Mouse (Mus musculus) thymus, adult 2 months (tissue): ENCODE measurements around the gene Cbfa2t2. TPM values are rescaled to one million over a fixed set of nuclear protein-coding genes. Genes with fewer than 3 reads are reported as not detected.

Experiments used
- DNase-seq: peaks from one replicate; pipeline ENCODE4 v3.0.0; 2021
- H3K27ac ChIP-seq: fragments of 200-500 bp; 2 replicates; pipeline ENCODE4 v1.5.1; 2012; ENCODE audit warnings: low read length, control low read depth; ENCODE audit not compliant: control insufficient read depth, insufficient read depth
- H3K27me3 ChIP-seq: fragments of 200-500 bp; 2 replicates; pipeline ENCODE4 v1.6.1; 2012; ENCODE audit warnings: mild to moderate bottlenecking, low read length, moderate library complexity, mixed read lengths; ENCODE audit not compliant: control insufficient read depth, insufficient read depth
- H3K36me3 ChIP-seq: fragments of 200-500 bp; 2 replicates; pipeline ENCODE4 v1.6.1; 2012; ENCODE audit warnings: mild to moderate bottlenecking, low read length, moderate library complexity; ENCODE audit not compliant: control insufficient read depth, insufficient read depth
- H3K4me1 ChIP-seq: fragments of 200-500 bp; replicated peaks from 2 replicates; pipeline ENCODE4 v1.6.1; 2012; ENCODE audit warnings: low read length; ENCODE audit not compliant: control insufficient read depth, insufficient read depth
- H3K4me3 ChIP-seq: fragments of 200-500 bp; 2 replicates; pipeline ENCODE4 v1.5.1; 2012; ENCODE audit warnings: mild to moderate bottlenecking, low read length, control low read depth, moderate library complexity; ENCODE audit not compliant: control insufficient read depth, insufficient read depth
- CTCF ChIP-seq: fragments of 200-500 bp; IDR thresholded peaks from 2 replicates; pipeline ENCODE4 v1.5.1; 2012; ENCODE audit warnings: mild to moderate bottlenecking, control low read depth, low read length, moderate library complexity, borderline replicate concordance; ENCODE audit not compliant: control insufficient read depth, poor library complexity, insufficient read depth; ENCODE audit errors: extremely low read depth
- POLR2A ChIP-seq: fragments of 200-500 bp; IDR thresholded peaks from 2 replicates; pipeline ENCODE4 v1.6.1; 2012; ENCODE audit warnings: mild to moderate bottlenecking, low read length, control low read depth, moderate library complexity; ENCODE audit not compliant: control insufficient read depth, poor library complexity, insufficient read depth; ENCODE audit errors: extremely low read depth
- WGBS: fragments of 180-500 bp; shearing (Covaris S2); methylation state at CpG from one replicate; pipeline ENCODE4 v1.1.7; 2018; 5-methylcytosine and 5-hydroxymethylcytosine counted together
- polyA plus RNA-seq: library from polyadenylated mRNA; depleted of rRNA; stranded (reverse); fragments of >200 nt; gene quantifications from 2 replicates; pipeline ENCODE4 v1.2.3, GENCODE M21; 2012

The Cbfa2t2 gene
- polyA plus RNA-seq, 1 experiment, result 27.6 TPM

DNA sequence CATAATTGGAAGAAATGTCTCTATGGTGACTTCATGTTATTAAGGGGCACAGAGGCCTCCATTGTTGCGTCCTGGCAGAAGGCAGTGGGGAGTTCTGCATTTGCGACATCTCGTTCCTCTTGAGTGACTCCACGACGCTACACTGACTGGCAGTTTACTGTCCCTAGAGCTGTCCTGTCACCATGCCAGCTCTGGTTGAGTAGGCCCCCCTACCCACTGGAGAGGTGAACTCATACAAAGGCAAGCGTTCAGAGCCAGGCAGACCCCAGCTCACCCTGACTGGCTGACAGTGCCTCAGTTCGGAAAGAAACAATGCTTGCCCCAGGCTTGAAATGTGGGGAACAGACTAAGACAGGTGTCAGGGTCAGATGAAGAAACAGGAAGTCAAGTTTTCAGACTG, 138.0 kb downstream of the Cbfa2t2 start:
- H3K4me1 ChIP-seq, result peaks cover 29% of the 10 kb centered on the region
- H3K27me3 ChIP-seq, result no peaks in the 10 kb centered on the region
- no peak for TF ChIP-seq POLR2A
- no peak for TF ChIP-seq CTCF
- no peak overlapping the region for H3K4me3 ChIP-seq
- WGBS, result 64% methylated on average over 7 of the region's 7 CpGs
- DNase-seq, result no peak
- H3K27ac ChIP-seq, result no peak overlapping the region
- H3K36me3 ChIP-seq, result no peaks in the 10 kb centered on the region

DNA sequence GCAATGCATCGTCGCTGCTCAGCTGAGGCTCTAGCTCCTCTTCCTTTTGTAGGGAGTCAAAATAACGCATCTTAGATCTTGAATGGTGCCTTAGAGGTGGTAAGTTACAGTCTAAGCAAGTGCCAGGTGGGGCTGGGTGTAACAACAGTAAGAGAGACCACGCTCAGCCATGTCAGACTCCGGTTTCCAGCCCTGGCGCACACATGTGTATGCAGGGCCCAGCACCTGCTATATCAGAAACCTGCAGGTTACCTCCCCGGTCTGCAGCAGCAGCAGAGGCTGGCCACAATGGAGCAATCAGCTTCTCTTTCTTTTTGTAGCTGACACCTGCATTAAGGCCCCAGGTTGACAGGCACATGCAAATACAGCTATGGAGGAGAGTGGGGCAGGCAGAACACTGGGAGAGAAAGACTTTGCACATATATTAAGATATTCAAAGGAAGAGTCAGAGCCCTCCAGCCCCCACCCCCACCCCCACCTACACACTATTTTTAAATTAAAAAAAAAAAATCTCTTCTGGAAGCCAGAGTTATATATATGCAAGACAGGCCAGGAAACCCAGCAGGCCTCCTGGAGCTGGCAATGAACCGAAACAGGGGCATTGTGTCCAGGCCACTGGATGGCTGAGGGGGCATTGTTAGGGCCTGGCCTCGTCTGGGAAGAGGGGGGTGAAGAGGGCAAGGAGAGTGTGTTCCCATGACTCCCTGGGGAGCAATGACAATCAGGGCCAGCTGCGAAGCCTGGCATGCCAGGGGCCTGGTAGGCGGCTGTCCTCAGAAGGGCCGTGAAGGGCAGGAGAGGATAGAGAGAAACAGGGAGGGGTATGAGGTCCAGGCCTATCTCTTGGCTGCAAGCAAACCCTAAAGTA, 140.8 kb downstream of the Cbfa2t2 start:
- no peak for TF ChIP-seq POLR2A
- TF ChIP-seq CTCF, result no peak
- H3K4me3 ChIP-seq, result no peak overlapping the region
- no peaks in the 10 kb centered on the region for H3K27me3 ChIP-seq
- WGBS, result 41% methylated on average over 12 of the region's 12 CpGs
- H3K4me1 ChIP-seq, result peaks cover 20% of the 10 kb centered on the region
- peak; percentile 55 for DNase-seq
- H3K36me3 ChIP-seq, result no peaks in the 10 kb centered on the region
- peak overlapping the region; percentile 64 for H3K27ac ChIP-seq

DNA sequence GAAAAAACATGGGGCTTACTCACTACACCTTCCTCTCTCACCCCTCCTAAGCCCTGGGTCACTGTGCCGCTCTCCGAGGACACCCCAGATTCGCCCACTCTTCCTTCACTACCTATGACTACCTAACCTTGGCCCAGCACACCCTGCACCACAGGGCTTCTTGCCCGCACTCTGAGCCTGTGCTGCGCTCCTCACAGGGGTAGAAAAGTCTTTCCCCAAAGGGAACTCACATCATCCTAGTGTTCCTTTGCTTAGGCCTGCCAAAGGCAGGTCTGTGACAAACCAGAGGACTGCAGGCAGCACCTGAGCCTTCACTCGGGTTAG, 141.4 kb downstream of the Cbfa2t2 start:
- no peaks in the 10 kb centered on the region for H3K36me3 ChIP-seq
- WGBS, result 95% methylated on average over 6 of the region's 6 CpGs
- TF ChIP-seq CTCF (no peak), POLR2A (no peak)
- peaks cover 20% of the 10 kb centered on the region for H3K4me1 ChIP-seq
- no peaks in the 10 kb centered on the region for H3K27me3 ChIP-seq
- H3K27ac ChIP-seq, result peak overlapping the region; percentile 6; the same call in 1 of the 2 replicates
- no peak for DNase-seq
- H3K4me3 ChIP-seq, result no peak overlapping the region

DNA sequence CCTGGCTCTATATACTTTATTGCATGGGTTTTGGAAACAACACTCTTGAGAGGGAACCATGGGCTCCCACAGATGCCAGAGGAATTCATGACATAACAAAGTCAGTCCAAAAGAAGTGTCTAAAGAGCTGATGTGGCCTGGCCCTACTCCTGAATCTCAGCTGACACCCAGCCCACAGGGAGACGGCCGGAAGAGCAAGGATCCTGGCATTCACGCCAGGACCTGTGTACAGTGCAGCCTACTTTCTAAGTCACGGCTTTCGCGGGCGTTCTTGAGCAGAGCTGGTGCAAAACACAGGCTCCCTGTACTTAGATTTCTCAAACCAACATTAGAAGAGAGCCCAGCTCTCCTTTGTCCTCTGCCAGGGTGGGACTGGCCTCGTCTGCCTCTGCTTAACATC, 144.3 kb downstream of the Cbfa2t2 start:
- TF ChIP-seq POLR2A, result no peak
- TF ChIP-seq CTCF, result no peak
- 93% methylated on average over 8 of the region's 8 CpGs for whole genome bisulfite sequencing
- peaks cover 2% of the 10 kb centered on the region; the same call in 1 of the 2 replicates for H3K36me3 ChIP-seq
- H3K4me3 ChIP-seq, result no peak overlapping the region
- H3K4me1 ChIP-seq, result peaks cover 16% of the 10 kb centered on the region
- DNase-seq, result no peak
- no peaks in the 10 kb centered on the region for H3K27me3 ChIP-seq
- no peak overlapping the region for H3K27ac ChIP-seq

DNA sequence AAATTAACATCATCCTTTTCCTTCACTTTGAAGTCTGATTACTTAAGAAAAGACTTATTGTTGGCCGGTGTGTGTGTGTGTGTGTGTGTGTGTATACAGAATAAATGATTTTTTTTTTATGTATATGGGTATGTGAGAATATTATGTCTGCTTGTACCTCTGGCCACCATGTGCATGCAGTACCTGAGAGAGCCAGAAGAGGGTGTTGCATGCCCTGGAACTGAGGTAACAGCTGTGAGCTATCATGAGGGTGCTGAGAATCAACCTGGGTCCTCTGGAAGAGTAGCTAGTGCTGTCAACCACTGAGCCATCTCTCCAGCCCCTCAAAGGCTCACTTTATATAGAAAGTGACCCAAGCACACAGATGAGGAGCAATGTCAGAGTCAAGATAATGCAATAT, 145.1 kb downstream of the Cbfa2t2 start:
- no peak for DNase-seq
- H3K36me3 ChIP-seq, result peaks cover 7% of the 10 kb centered on the region; the same call in 1 of the 2 replicates
- no peak overlapping the region for H3K27ac ChIP-seq
- no peak overlapping the region for H3K4me3 ChIP-seq
- TF ChIP-seq CTCF, result no peak
- TF ChIP-seq POLR2A, result no peak
- WGBS, result 100% methylated on average over 1 of the region's 1 CpGs
- no peaks in the 10 kb centered on the region for H3K27me3 ChIP-seq
- H3K4me1 ChIP-seq, result peaks cover 12% of the 10 kb centered on the region

DNA sequence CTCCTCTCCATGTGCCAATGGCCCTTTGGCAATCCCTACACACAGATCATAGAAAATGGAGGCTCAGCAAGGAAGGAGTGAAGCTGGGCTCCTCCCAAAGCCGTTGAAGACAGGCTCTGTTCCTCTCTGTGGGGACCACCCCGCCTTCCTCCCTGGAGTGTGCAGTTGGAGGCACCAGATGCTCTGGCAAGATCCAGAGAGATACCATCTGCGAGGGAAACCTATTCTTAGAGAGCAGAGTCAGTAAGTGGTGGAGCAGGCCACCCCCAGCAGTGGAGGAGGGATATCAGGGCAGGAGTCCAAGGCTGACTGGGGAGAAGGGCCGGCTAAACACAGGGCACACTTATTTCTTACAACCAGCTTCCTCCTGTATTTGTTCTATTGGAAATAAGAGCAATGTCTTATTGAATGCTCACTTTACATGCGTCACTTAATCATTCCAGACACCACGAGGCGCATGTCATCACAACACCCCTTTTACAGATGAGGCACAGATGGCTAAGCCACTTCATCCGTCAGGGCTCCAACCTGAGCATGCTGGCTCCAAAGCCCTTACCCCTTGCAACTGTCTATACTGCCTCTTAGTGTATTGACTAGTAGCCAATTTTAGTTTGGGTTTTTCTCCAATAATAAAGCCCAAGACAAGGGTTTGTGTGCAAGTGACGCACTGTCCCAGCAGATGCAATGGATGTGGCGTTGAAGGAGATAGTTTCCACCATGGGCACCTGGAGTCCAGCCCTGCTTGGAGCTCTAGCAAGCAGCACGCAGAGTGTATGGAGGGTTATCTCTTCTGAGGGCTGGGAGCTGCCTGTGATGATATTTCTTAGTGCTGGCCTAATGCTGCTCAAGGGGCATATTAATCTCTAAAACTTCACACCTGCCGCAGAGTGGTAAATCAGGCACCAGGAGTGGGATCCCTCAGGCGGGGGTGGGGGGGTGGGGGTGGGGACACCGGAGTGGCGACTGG, 147.9 kb downstream of the Cbfa2t2 start:
- 80% methylated on average over 15 of the region's 15 CpGs for WGBS

More for the DNA sequence above, 147.9 kb downstream of the Cbfa2t2 start:
- H3K27ac ChIP-seq, result no peak overlapping the region
- no peak for TF ChIP-seq CTCF
- TF ChIP-seq POLR2A, result no peak
- no peak for DNase-seq
- no peaks in the 10 kb centered on the region for H3K27me3 ChIP-seq
- peaks cover 25% of the 10 kb centered on the region for H3K36me3 ChIP-seq
- no peaks in the 10 kb centered on the region for H3K4me1 ChIP-seq
- H3K4me3 ChIP-seq, result no peak overlapping the region
